Mouse (Mus musculus) gastrocnemius, adult 2 months (tissue): ENCODE data around the gene Actr8. TPM values are rescaled to one million over a fixed set of nuclear protein-coding genes. Genes with fewer than 3 reads are reported as not detected.

ENCODE experiments used
- DNase-seq: peaks from one replicate; pipeline ENCODE4 v3.0.0; 2022
- H3K27ac ChIP-seq: fragments of 200-600 bp; 2 replicates; pipeline ENCODE4 v1.8.1; 2022; ENCODE audit warnings: mild to moderate bottlenecking
- H3K4me3 ChIP-seq: fragments of 200-600 bp; 2 replicates; pipeline ENCODE4 v1.8.1; 2022; ENCODE audit warnings: mild to moderate bottlenecking, moderate library complexity
- CTCF ChIP-seq: fragments of 200-600 bp; IDR thresholded peaks from 2 replicates; pipeline ENCODE4 v1.8.1; 2022; ENCODE audit warnings: antibody characterized with exemption, mild to moderate bottlenecking, moderate library complexity
- intact Hi-C: fragments of 180-260 bp; cut with DNase I; formaldehyde crosslinking; loops from one replicate; pipeline ENCODE4 v1.15.1; 2025
- microRNA-seq: library from miRNA; unstranded; fragments of <30 nt; microRNA quantifications from one replicate; pipeline ENCODE4 v1.2.0, GENCODE M21; 2021
- total RNA-seq, 2 experiments: library from RNA; stranded (reverse); gene quantifications; 2 replicates each; pipeline ENCODE4 v1.2.3; 2021

Gene Actr8
- total RNA-seq, 2 experiments from 2014 or later: 30.3 to 40.0 TPM

- intact Hi-C loops: no loop called here
- no peak for DNase-seq
- no peak for TF ChIP-seq CTCF
- Histone ChIP-seq H3K27ac (no peak overlapping the region), H3K4me3 (no peak overlapping the region)
These were observed 44.3 kb downstream of the Actr8 start for GRCm38 (mm10) chr14:30022471-30022870.

DNA sequence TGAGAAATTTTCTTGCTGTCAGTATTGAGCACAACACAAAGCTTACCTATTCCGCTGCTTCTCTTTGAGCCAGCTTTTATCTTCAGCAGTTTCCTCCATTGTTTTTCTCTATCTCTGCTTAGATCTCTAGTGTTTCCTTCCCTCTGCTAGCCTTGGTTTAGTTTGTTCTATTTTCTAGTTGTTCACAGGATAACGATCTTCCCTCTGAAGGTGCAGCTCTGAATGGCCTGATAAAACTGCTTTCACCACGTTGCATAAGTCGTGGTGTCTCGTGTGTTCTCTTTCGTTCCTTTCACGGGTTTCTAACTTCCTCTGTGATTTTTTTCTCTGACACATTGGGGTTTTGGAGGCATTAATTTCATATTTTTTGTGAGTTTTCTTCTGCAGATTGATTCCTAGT is 46.2 kb downstream of the Actr8 start:
- no peak for TF ChIP-seq CTCF
- H3K27ac ChIP-seq: no peak overlapping the region
- DNase-seq: no peak
- H3K4me3 ChIP-seq: no peak overlapping the region
- intact Hi-C loops: no loop called here

DNA sequence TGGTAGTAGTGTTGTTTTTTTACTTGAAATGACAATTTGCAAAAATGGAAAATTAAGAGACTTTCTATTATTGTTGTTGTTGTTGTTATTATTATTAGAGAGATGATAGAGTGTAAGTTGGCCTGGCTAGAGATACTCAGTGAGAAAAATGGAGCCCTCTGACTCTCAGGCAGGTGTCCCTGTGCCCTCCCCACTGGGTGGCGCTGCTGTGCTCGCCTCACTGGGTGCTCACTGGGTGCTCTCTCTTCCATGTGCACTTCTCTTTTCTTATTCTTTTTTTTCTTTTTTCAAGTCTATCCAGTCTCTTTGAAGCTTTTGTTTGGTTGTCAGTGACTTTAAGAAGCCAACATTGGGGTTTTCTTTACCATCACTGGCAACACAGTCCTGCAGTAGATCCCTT is 49.2 kb downstream of the Actr8 start:
- DNase-seq: no peak
- intact Hi-C loops: no loop called here
- H3K27ac ChIP-seq: no peak overlapping the region
- H3K4me3 ChIP-seq: no peak overlapping the region
- peak; percentile 38; the same call in 1 of the 2 replicates for TF ChIP-seq CTCF

- intact Hi-C loops: no loop called here
- H3K4me3 ChIP-seq: no peak overlapping the region
- peak; percentile 38 for DNase-seq
- no peak overlapping the region for H3K27ac ChIP-seq
- no peak for TF ChIP-seq CTCF
These were observed 55.3 kb downstream of the Actr8 start for GRCm38 (mm10) chr14:30033405-30033804.

DNA sequence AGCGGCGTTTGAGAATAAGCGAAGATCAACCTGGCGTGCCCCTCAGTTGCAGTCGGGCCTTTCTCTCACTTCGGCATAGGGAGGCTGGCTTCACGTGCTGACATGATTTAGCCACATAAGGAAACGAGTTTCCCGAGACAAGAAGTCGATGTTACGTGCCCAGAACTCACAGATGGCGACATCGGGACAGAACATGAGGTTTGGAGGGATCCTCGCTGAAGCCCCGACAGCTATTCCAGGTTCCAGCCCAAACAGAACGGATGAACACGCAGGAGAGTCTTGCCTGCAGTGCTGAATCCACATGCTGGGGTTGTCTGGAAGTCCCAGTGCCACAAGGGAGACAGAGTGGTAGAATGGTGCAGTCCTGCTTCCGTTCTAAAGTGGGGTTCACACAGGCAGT is 60.3 kb downstream of the Actr8 start:
- intact Hi-C loops: no loop called here
- H3K4me3 ChIP-seq: no peak overlapping the region
- no peak for DNase-seq
- no peak for TF ChIP-seq CTCF
- no peak overlapping the region for H3K27ac ChIP-seq

- no peak for TF ChIP-seq CTCF
- no peak for DNase-seq
- intact Hi-C loops: no loop called here
- Histone ChIP-seq H3K4me3 (no peak overlapping the region), H3K27ac (no peak overlapping the region)
These were observed 61.3 kb downstream of the Actr8 start for GRCm38 (mm10) chr14:30039413-30039812.

DNA sequence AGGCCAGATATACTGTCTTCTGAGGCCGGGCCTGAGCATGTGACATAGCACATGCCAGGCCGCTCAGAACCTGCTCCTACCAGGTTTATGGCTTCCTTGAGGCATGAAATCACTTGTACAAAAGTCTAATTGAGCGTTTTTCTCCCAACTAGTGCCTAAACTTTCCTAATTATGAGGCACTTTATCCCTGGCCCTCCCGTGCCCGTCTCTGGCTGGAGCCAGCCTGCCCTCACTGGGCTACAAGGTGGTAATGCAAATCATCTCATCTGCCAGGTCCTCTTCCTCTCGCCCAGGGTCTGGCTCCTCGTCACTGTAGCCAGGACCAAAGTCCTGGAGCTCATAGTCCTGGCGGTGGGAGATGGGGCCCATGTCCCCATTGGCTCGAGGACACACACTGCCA is 63.7 kb downstream of the Actr8 start:
- Histone ChIP-seq H3K4me3 (no peak overlapping the region), H3K27ac (no peak overlapping the region)
- no peak for DNase-seq
- intact Hi-C loops: no loop called here
- no peak for TF ChIP-seq CTCF

GRCm38 (mm10) chr14:30043356-30043940 is 65.3 kb downstream of the Actr8 start:
- peak; percentile 35 for DNase-seq
- TF ChIP-seq CTCF: no peak
- H3K4me3 ChIP-seq: no peak overlapping the region
- intact Hi-C loops: no loop called here
- H3K27ac ChIP-seq: no peak overlapping the region

GRCm38 (mm10) chr14:30045239-30045638 is 67.1 kb downstream of the Actr8 start:
- no peak for TF ChIP-seq CTCF

GRCm38 (mm10) chr14:30045704-30046220 is 67.6 kb downstream of the Actr8 start:
- intact Hi-C loops: no loop called here
- H3K27ac ChIP-seq: no peak overlapping the region
- H3K4me3 ChIP-seq: no peak overlapping the region
- no peak for DNase-seq
- TF ChIP-seq CTCF: no peak

More at GRCm38 (mm10) chr14:30045239-30045638, 67.1 kb downstream of the Actr8 start:
- intact Hi-C loops: no loop called here
- Histone ChIP-seq H3K4me3 (no peak overlapping the region), H3K27ac (no peak overlapping the region)
- DNase-seq: no peak

- no peak for TF ChIP-seq CTCF
- intact Hi-C loops: no loop called here
- H3K4me3 ChIP-seq: no peak overlapping the region
- DNase-seq: no peak
- H3K27ac ChIP-seq: no peak overlapping the region
These were observed 68.8 kb downstream of the Actr8 start for GRCm38 (mm10) chr14:30046976-30047375.

GRCm38 (mm10) chr14:30048049-30048448 is 69.9 kb downstream of the Actr8 start:
- TF ChIP-seq CTCF: peak; percentile 25
- no peak overlapping the region for H3K4me3 ChIP-seq
- intact Hi-C loops: no loop called here
- no peak overlapping the region for H3K27ac ChIP-seq
- no peak for DNase-seq

GRCm38 (mm10) chr14:30050280-30050679 is 72.1 kb downstream of the Actr8 start:
- no peak for DNase-seq
- no peak overlapping the region for H3K4me3 ChIP-seq
- no peak overlapping the region for H3K27ac ChIP-seq
- intact Hi-C loops: no loop called here
- no peak for TF ChIP-seq CTCF

- TF ChIP-seq CTCF: no peak
- Histone ChIP-seq H3K4me3 (no peak overlapping the region), H3K27ac (no peak overlapping the region)
- intact Hi-C loops: no loop called here
- no peak for DNase-seq
These were observed 76.8 kb downstream of the Actr8 start for GRCm38 (mm10) chr14:30054922-30055321.

Small RNA genes lying within 50 kb of the gene (microRNA-seq; reads per million reads assigned to microRNA genes)
- not detected for gene Mir6947

Other genes with a start within 250 kb of the Actr8 start
- 10 to 100 TPM; 73.5 to 91.1 TPM for gene Selenok, start 10.0 kb upstream of the Actr8 start, total RNA-seq
- gene Il17rb, start 30.6 kb downstream of the Actr8 start, total RNA-seq: not detected
- gene Chdh, start 30.7 kb downstream of the Actr8 start, total RNA-seq: under 1 TPM; 0.10 to 0.11 TPM